Mouse (Mus musculus) heart, postnatal 0 days (tissue): ENCODE results near the gene Fbxl5. TPM values are rescaled to one million over a fixed set of nuclear protein-coding genes. Genes with fewer than 3 reads are reported as not detected.

ENCODE experiments used
- ATAC-seq: fragments of 200-750 bp; cut with Nextera tagmentation; 2 replicates; pipeline ENCODE4 v1.8.0; 2017; ENCODE audit warnings: low read depth, moderate number of reproducible peaks, moderate library complexity; ENCODE audit not compliant: insufficient read depth
- DNase-seq: peaks from one replicate; pipeline ENCODE4 v3.0.0-alpha.2; 2016; ENCODE audit warnings: low spot score
- H3K27ac ChIP-seq: fragments of 300-500 bp; sonication (generic); 2 replicates; pipeline ENCODE4 v1.5.1; 2014; ENCODE audit warnings: low read depth, mild to moderate bottlenecking
- H3K27me3 ChIP-seq: fragments of 300-500 bp; sonication (generic); 2 replicates; pipeline ENCODE4 v1.6.1; 2014; ENCODE audit warnings: low read length, mixed read lengths; ENCODE audit not compliant: control insufficient read depth, insufficient read depth
- H3K36me3 ChIP-seq: fragments of 300-500 bp; sonication (generic); replicated peaks from 2 replicates; pipeline ENCODE4 v1.6.1; 2014; ENCODE audit warnings: low read length, mixed read lengths; ENCODE audit not compliant: control insufficient read depth, insufficient read depth
- H3K4me1 ChIP-seq: fragments of 300-500 bp; sonication (generic); 2 replicates; pipeline ENCODE4 v1.6.1; 2014; ENCODE audit warnings: antibody characterized with exemption; ENCODE audit not compliant: control insufficient read depth, insufficient read depth
- H3K4me2 ChIP-seq: fragments of 300-500 bp; sonication (generic); 2 replicates; pipeline ENCODE4 v1.6.1; 2014; ENCODE audit warnings: low read depth, mild to moderate bottlenecking, low read length, moderate library complexity
- H3K4me3 ChIP-seq: fragments of 300-500 bp; sonication (generic); 2 replicates; pipeline ENCODE4 v1.5.1; 2014; ENCODE audit warnings: low read depth, low read length
- H3K9ac ChIP-seq: fragments of 300-500 bp; sonication (generic); replicated peaks from 2 replicates; pipeline ENCODE4 v1.6.1; 2014; ENCODE audit warnings: low read depth, low read length, mixed read lengths
- H3K9me3 ChIP-seq: fragments of 300-500 bp; sonication (generic); replicated peaks from 2 replicates; pipeline ENCODE4 v1.6.1; 2016; ENCODE audit warnings: low read length; ENCODE audit not compliant: control insufficient read depth
- CTCF ChIP-seq: IDR thresholded peaks from 2 replicates; pipeline ENCODE4 v1.5.1; 2016; ENCODE audit warnings: antibody characterized with exemption, control low read depth, low read depth
- EP300 ChIP-seq: IDR thresholded peaks from 2 replicates; pipeline ENCODE4 v1.6.1; 2016; ENCODE audit warnings: antibody characterized with exemption, low read depth
- WGBS: fragments of 180-500 bp; shearing (Covaris S2); extraction: QIAGEN DNeasy Blood & Tissue Kit; methylation state at CpG from one replicate; pipeline ENCODE4 v1.1.7; 2014; 5-methylcytosine and 5-hydroxymethylcytosine counted together
- polyA plus RNA-seq: library from polyadenylated mRNA; unstranded; fragments of >200 nt; fragmentation: Nextera tagmentation; extraction: Ambion mirVana; gene quantifications from 2 replicates; pipeline ENCODE4 v1.2.1, GENCODE M21; 2015
- total RNA-seq: library from RNA; depleted of rRNA; stranded (reverse); fragments of >200 nt; gene quantifications from 2 replicates; pipeline ENCODE4 v1.2.3, GENCODE M21; 2014; ENCODE audit warnings: low replicate concordance

Gene Fbxl5
- total and polyA plus RNA-seq, 2 experiments from 2014 or later = 40.3 to 48.9 TPM

DNA sequence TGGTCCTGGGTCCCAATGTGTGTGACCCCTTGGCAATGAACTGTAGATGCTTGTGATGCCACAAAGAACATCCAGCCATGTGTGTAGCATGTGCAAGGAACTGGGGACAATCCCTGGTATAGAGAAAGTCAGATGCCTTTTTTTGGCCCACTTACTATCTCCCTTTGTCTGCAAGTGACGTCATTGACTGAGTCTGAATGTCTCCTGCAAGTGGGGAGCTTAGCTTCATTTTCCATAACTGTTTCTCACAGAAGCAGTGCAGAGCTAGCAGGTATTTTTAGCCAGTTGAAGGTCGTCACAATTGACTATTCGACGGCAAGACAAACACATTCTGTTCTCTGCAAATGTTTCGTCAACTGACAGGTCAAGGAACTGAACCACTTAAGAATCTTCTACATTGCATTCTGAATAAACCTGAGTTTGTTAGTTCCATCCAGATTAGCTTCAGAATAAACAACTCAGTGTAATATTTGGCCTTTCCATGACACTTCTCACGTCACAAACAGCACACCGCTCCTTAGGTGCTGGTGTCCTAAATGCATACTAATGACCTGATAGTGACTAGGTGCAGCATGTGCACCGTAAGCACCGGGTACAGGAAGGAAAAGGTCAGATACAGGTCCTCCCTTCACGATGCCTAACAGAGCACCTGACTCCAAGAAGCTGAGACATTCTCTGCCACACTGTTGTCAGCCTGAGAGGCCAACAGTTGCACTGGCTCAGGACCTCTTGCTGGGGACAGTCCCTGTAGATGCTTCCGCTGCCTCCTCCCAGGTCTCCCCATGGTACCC lies 92.9 kb downstream of the Fbxl5 start:
- WGBS = 42% methylated on average over 11 of the region's 11 CpGs
- peaks cover 55% of the 10 kb centered on the region for H3K36me3 ChIP-seq

DNA sequence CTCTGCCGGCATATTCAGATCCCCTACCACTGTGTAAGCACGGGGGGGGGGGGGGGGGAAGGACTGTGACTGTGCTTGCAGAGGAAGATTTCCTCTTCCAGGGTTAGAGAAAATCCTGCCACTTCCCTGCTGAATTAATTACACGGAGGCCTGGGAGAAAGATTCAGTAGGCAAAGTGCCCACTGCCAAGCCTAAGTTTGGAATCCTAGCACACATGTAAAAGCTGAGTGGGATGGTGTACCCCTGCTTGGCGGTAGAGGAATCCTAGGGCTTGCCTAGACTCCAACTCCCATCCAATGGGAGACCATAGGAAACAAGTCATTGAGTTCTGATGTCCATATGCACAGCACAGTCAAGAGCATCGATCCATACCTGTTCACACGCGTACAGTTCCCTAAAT lies 97.6 kb downstream of the Fbxl5 start:
- Histone ChIP-seq H3K27ac (no peak overlapping the region), H3K4me3 (no peak overlapping the region), H3K9me3 (no peaks in the 10 kb centered on the region), H3K27me3 (no peaks in the 10 kb centered on the region), H3K36me3 (peaks cover 65% of the 10 kb centered on the region), H3K9ac (no peak overlapping the region), H3K4me1 (no peaks in the 10 kb centered on the region; the same call in 1 of the 2 replicates), H3K4me2 (no peak overlapping the region)
- WGBS = 87% methylated on average over 7 of the region's 7 CpGs
- no peak for ATAC-seq
- TF ChIP-seq CTCF = no peak
- TF ChIP-seq EP300 = no peak
- DNase-seq = no peak

More for the DNA sequence above, 92.9 kb downstream of the Fbxl5 start:
- Histone ChIP-seq H3K4me2 (no peak overlapping the region), H3K27me3 (no peaks in the 10 kb centered on the region), H3K9ac (no peak overlapping the region), H3K27ac (no peak overlapping the region; the same call in 1 of the 2 replicates), H3K4me3 (no peak overlapping the region), H3K4me1 (no peaks in the 10 kb centered on the region; the same call in 1 of the 2 replicates), H3K9me3 (no peaks in the 10 kb centered on the region)
- ATAC-seq (peak; percentile 20; the same call in 1 of the 2 replicates), DNase-seq (peak; percentile 7)
- TF ChIP-seq CTCF (no peak), EP300 (no peak)

DNA sequence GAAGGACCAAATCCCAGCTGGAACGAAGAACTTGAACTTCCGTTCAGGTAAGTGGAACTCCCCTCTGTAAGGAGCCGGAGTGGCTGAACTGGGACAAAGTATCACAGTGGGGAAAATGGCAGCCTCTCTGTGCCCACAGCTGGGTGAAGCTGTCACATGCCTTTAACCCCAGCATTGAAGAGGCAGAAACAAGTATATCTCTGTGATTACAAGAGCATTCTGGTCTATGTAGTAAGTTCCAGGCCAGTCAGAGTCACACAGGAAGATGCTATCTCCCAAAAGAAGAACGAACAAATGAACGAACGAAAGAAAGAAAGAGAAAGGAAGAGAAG lies 99.0 kb downstream of the Fbxl5 start:
- no peaks in the 10 kb centered on the region for H3K9me3 ChIP-seq
- no peak for TF ChIP-seq CTCF
- TF ChIP-seq EP300 = no peak

DNA sequence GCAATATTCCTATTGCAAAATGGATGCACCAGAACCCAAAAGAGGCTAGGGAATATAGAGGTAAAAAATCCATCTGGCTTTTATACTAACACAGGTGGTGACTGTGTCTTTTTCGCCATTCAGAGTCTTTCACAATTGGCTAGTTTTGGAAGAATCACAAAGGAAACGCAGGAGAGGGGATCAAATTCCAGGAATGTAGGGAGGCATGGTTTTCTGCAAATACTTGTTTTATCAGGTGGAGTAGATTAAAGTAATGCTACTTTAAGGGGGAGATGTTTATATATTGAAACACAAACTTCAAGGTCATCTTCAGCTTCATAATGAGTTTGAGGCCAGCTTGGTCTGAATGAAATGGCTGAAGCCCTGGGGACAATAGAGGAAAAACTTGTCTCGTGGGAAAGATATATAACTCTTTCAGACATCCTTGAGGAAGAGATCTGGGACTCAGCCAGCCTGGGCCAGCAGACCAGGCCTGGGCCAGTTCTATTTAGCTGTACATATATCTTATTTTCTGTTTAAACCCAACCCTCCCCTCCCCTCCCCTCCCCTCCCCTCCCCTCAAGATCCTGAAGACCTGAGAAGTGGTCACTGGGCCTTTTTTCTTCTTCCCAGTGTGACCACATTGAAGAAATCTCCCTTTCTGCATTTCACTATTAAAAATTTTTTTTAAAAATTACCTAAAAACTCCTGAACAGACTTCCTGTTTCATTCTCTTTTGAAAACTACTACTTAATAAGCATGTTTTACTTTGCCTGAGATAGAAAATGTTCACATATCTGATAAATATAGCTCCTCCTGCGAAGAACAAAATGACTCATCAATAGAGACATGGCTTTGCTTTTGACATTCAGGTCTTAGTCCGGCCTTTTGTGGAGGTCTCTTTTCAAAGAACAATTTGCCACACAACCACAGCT lies 99.6 kb downstream of the Fbxl5 start:
- DNase-seq (no peak), ATAC-seq (no peak)
- Histone ChIP-seq H3K36me3 (peaks cover 76% of the 10 kb centered on the region), H3K4me3 (no peak overlapping the region), H3K4me1 (no peaks in the 10 kb centered on the region), H3K4me2 (no peak overlapping the region), H3K27me3 (no peaks in the 10 kb centered on the region), H3K9me3 (no peaks in the 10 kb centered on the region), H3K27ac (no peak overlapping the region), H3K9ac (no peak overlapping the region)
- 72% methylated on average over 5 of the region's 5 CpGs for WGBS
- no peak for TF ChIP-seq CTCF
- TF ChIP-seq EP300 = no peak

More for the DNA sequence above, 99.0 kb downstream of the Fbxl5 start:
- 93% methylated on average over 6 of the region's 6 CpGs for WGBS
- Histone ChIP-seq H3K36me3 (peaks cover 79% of the 10 kb centered on the region), H3K27me3 (no peaks in the 10 kb centered on the region), H3K27ac (no peak overlapping the region), H3K4me2 (no peak overlapping the region), H3K4me1 (no peaks in the 10 kb centered on the region), H3K4me3 (no peak overlapping the region), H3K9ac (no peak overlapping the region)
- DNase-seq (no peak), ATAC-seq (no peak)

DNA sequence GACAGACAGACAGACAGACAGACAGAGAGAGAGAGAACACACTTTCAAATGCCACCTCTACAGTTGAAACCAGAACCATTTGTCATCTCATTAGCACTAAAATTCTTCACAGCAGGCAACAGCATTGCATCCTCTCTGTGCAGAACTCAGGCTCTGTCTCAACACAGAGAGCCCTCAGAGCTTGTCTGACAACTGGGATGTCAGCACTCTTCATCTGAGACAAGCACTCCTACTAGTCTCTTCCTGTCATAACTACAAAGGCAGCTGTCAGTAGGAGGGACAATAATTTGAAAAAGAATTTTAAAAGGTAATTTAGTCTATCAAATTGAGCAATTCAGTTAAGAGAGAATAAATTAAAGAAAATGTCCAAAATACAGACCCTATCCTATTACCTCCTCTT lies 122.2 kb downstream of the Fbxl5 start:
- no peaks in the 10 kb centered on the region for H3K27me3 ChIP-seq
- H3K9ac ChIP-seq = no peak overlapping the region
- ATAC-seq (no peak), DNase-seq (no peak)
- no peak overlapping the region for H3K27ac ChIP-seq
- no peaks in the 10 kb centered on the region for H3K9me3 ChIP-seq
- H3K4me3 ChIP-seq = no peak overlapping the region
- TF ChIP-seq CTCF (no peak), EP300 (no peak)
- H3K36me3 ChIP-seq = peaks cover 81% of the 10 kb centered on the region
- no peaks in the 10 kb centered on the region for H3K4me1 ChIP-seq
- no peak overlapping the region for H3K4me2 ChIP-seq
